ENCODE assay signal across 12 mouse cellular contexts in genomic region chr9:94410042-94410441, GRCm38 (mm10).
A peak's percentile ranks its signal among the peaks of the same experiment; 100 is the strongest.
DNase-seq lines count a peak whose midpoint lies in the region; ATAC-seq and TF ChIP-seq lines count a peak whose summit lies in the region.
"Had no signal": no experiment of that assay in that cellular context is flagged by ENCODE, and none has a peak within 500 bp of the region (broad histone marks: within the 10 kb centered on the region; RNA-seq: fewer than 3 reads in every experiment).

No protein-coding gene starts in this region.

- no peaks in the 10 kb centered on the region for H3K27me3 ChIP-seq in forebrain, embryonic 14.5 days (replicated peaks; ENCODE audit: control insufficient read depth, insufficient read depth, low read length)
- no peaks in the 10 kb centered on the region for H3K27me3 ChIP-seq in midbrain, embryonic 10.5 days (ENCODE audit: low read depth, poor library complexity, severe bottlenecking)
- H3K27me3 ChIP-seq in heart, adult 2 months (ENCODE audit: control insufficient read depth, insufficient read depth, low read length) = no peaks in the 10 kb centered on the region
- H3K27me3 ChIP-seq: limb, embryonic 15.5 days had no signal

- H3K27ac ChIP-seq in forebrain, embryonic 14.5 days (ENCODE audit: low read depth, low read length) = no peak overlapping the region
- H3K27ac ChIP-seq in midbrain, embryonic 10.5 days (replicated peaks) = no peak overlapping the region; the same call in 1 of the 2 replicates
- no peak overlapping the region for H3K27ac ChIP-seq in heart, adult 2 months
- H3K27ac ChIP-seq: limb, embryonic 15.5 days had no signal

- intact Hi-C loops in heart, adult 2 months (cut with DNase I) = no loop called here

- no peaks in the 10 kb centered on the region for H3K79me2 ChIP-seq in heart, adult 2 months (replicated peaks; ENCODE audit: control insufficient read depth, insufficient read depth, low read length)

- peak; percentile 96 for ATAC-seq in forebrain, embryonic 14.5 days

- TF ChIP-seq CTCF in heart, adult 2 months (IDR thresholded peaks at IDR 0.05) = no peak

- no peak overlapping the region for H3K4me2 ChIP-seq in forebrain, embryonic 14.5 days (ENCODE audit: low read length)
- H3K4me2 ChIP-seq: limb, embryonic 15.5 days had no signal

- H3K4me3 ChIP-seq in forebrain, embryonic 14.5 days (ENCODE audit: low read depth, low read length) = no peak overlapping the region
- H3K4me3 ChIP-seq in midbrain, embryonic 10.5 days = no peak overlapping the region
- H3K4me3 ChIP-seq in heart, adult 2 months = no peak overlapping the region
- H3K4me3 ChIP-seq: limb, embryonic 15.5 days had no signal

- DNase-seq in layer of hippocampus, postnatal 10 days (ENCODE audit: low spot score in 2 of 2) = peak; percentile 11 to 22
- DNase-seq in layer of hippocampus, adult 8-10 months (ENCODE audit: low spot score in 2 of 2) = no peak
- peak; percentile 87 for DNase-seq in forebrain, embryonic 14.5 days (ENCODE audit: low spot score)
- peak; percentile 33 for DNase-seq in midbrain, embryonic 10.5 days (ENCODE audit: low spot score)
- peak; percentile 93 for DNase-seq in retina, postnatal 1 day
- no peak for DNase-seq in spleen, postnatal 14 days (ENCODE audit: low spot score in 2 of 2)
- no peak for DNase-seq in heart, adult 9 months (ENCODE audit: low spot score in 2 of 2)
- no peak for DNase-seq in heart, adult 2 months
- DNase-seq: adrenal gland, postnatal 10 days; B cell, adult 2 months; thymus, postnatal 4 days had no signal

- no peaks in the 10 kb centered on the region for H3K36me3 ChIP-seq in forebrain, embryonic 14.5 days (ENCODE audit: control insufficient read depth, insufficient read depth, low read length)
- H3K36me3 ChIP-seq in midbrain, embryonic 10.5 days = no peaks in the 10 kb centered on the region
- H3K36me3 ChIP-seq in heart, adult 2 months (ENCODE audit: control insufficient read depth, insufficient read depth, low read length) = no peaks in the 10 kb centered on the region
- H3K36me3 ChIP-seq: limb, embryonic 15.5 days had no signal

- H3K9me3 ChIP-seq in forebrain, embryonic 14.5 days (replicated peaks; ENCODE audit: control insufficient read depth, low read length) = no peaks in the 10 kb centered on the region
- H3K9me3 ChIP-seq in midbrain, embryonic 10.5 days (replicated peaks) = no peaks in the 10 kb centered on the region
- H3K9me3 ChIP-seq: limb, embryonic 15.5 days had no signal

- no peak overlapping the region for H3K9ac ChIP-seq in forebrain, embryonic 14.5 days (ENCODE audit: low read length)
- no peak overlapping the region for H3K9ac ChIP-seq in heart, adult 2 months (ENCODE audit: low read depth, low read length)
- H3K9ac ChIP-seq: limb, embryonic 15.5 days had no signal

- peaks cover 12% of the 10 kb centered on the region; the same call in 1 of the 2 replicates for H3K4me1 ChIP-seq in forebrain, embryonic 14.5 days (ENCODE audit: control insufficient read depth, insufficient read depth, low read length)
- H3K4me1 ChIP-seq in midbrain, embryonic 10.5 days = peaks cover 27% of the 10 kb centered on the region
- no peaks in the 10 kb centered on the region for H3K4me1 ChIP-seq in heart, adult 2 months (ENCODE audit: control insufficient read depth, insufficient read depth, low read length)

- no peak for TF ChIP-seq POLR2A in heart, adult 2 months (IDR thresholded peaks at IDR 0.05; ENCODE audit: insufficient read depth, low read depth, low read length)

- no peak for TF ChIP-seq EP300 in heart, adult 2 months (IDR thresholded peaks at IDR 0.05; ENCODE audit: insufficient read depth, low read depth, low read length)

- WGBS in forebrain, embryonic 14.5 days = 14% methylated on average over 3 of the region's 3 CpGs
- WGBS in midbrain, embryonic 10.5 days = 63% methylated on average over 3 of the region's 3 CpGs
- WGBS in heart, adult 2 months = 37% methylated on average over 3 of the region's 3 CpGs

Comparison
In these comparisons a context has a peak if more than half of its experiments do, and no peak if none do; other contexts are left out.
1. DNase-seq: peak in layer of hippocampus, postnatal 10 days (2 of 2), forebrain, embryonic 14.5 days (single experiment), midbrain, embryonic 10.5 days (single experiment) and retina, postnatal 1 day (single experiment); none in layer of hippocampus, adult 8-10 months (0 of 2), spleen, postnatal 14 days (0 of 2), heart, adult 9 months (0 of 2) and heart, adult 2 months (0 of 2).